7 mouse cellular contexts compared by ENCODE assay signal in the genomic region with DNA sequence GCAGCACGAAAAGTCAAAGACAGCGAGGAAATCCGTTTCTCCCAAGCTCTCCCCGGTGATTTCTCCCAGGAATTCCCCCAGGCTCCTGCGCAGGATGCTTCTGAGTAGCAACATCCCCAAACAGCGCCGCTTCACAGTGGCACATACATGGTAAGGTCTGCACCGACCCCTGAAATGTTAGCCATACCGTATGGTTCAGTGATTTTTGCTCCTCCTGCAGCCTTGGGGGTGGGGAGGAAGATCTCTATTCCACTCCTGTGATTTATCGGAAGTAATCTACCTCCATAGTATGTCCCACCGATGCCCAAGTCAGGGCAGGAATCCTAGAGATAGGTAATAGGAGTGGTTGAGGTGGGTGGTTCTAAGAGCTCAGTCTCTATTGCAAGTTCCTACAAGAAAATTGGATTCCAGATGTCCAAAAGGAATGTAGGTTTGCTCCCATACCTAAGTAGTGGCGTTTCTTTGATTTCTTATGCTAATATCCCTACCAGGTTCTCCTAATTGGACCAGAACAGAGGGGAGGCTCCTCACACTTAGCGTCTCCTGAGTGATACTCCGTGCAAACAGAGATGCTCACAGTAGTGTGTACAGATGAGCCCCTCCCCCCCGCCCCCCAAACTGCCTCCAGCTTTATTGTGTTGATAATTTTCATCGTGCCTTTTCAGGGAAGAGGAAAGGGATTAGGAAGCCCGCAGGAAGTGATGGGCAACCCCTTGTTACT.
DNase-seq lines count a peak whose midpoint lies in the region; ATAC-seq and TF ChIP-seq lines count a peak whose summit lies in the region.

No protein-coding gene starts in this region.

- no peak for TF ChIP-seq CTCF in lung, postnatal 0 days (IDR thresholded peaks at IDR 0.05)

- peak overlapping the region; percentile 75 for H3K4me2 ChIP-seq in lung, postnatal 0 days (replicated peaks; ENCODE audit: low read depth, low read length)
- peak overlapping the region; percentile 65 for H3K4me2 ChIP-seq in embryonic facial prominence, embryonic 14.5 days (ENCODE audit: low read depth, low read length)
- peak overlapping the region; percentile 68 for H3K4me2 ChIP-seq in intestine, embryonic 16.5 days (ENCODE audit: low read depth, low read length)

- peak; percentile 30 for DNase-seq in lung, postnatal 0 days (ENCODE audit: low spot score)
- DNase-seq in lung, postnatal 25 days (ENCODE audit: low spot score): no peak
- peak; percentile 54 for DNase-seq in embryonic facial prominence, embryonic 14.5 days (ENCODE audit: low spot score)
- DNase-seq in neural tube, embryonic 10.5 days (ENCODE audit: extremely low spot score, low spot score): peak; percentile 27
- DNase-seq in thymus, postnatal 25 days: no peak

- peak overlapping the region; percentile 76 for H3K27ac ChIP-seq in lung, postnatal 0 days (ENCODE audit: low read length)
- peak overlapping the region; percentile 72 for H3K27ac ChIP-seq in embryonic facial prominence, embryonic 14.5 days (replicated peaks; ENCODE audit: low read depth, low read length)
- H3K27ac ChIP-seq in intestine, embryonic 16.5 days (ENCODE audit: low read length): peak overlapping the region; percentile 94

- 2% methylated on average over 17 of the region's 17 CpGs for WGBS in lung, postnatal 0 days
- under 1% methylated on average over 17 of the region's 17 CpGs for WGBS in embryonic facial prominence, embryonic 14.5 days
- 2% methylated on average over 17 of the region's 17 CpGs for WGBS in intestine, embryonic 16.5 days

- H3K9ac ChIP-seq in lung, postnatal 0 days (replicated peaks; ENCODE audit: low read depth): peak overlapping the region; percentile 53
- peak overlapping the region; percentile 62 for H3K9ac ChIP-seq in embryonic facial prominence, embryonic 14.5 days (ENCODE audit: low read depth, low read length)
- H3K9ac ChIP-seq in intestine, embryonic 16.5 days (ENCODE audit: low read depth, low read length): peak overlapping the region; percentile 76

- no peaks in the 10 kb centered on the region for H3K4me1 ChIP-seq in lung, postnatal 0 days (ENCODE audit: insufficient read depth, low read depth, low read length)
- 0 out of 2 replicates have a peak, but pooled peaks cover 3% of the 10 kb centered on the region for H3K4me1 ChIP-seq in embryonic facial prominence, embryonic 14.5 days (ENCODE audit: control insufficient read depth, insufficient read depth, low read length)
- H3K4me1 ChIP-seq in intestine, embryonic 16.5 days (ENCODE audit: control insufficient read depth, insufficient read depth, low read length): 0 out of 2 replicates have a peak, but pooled peaks cover 3% of the 10 kb centered on the region

- no peak for TF ChIP-seq EP300 in lung, postnatal 0 days (IDR thresholded peaks at IDR 0.05)

- H3K27me3 ChIP-seq in lung, postnatal 0 days (replicated peaks; ENCODE audit: insufficient read depth, low read length): no peaks in the 10 kb centered on the region
- no peaks in the 10 kb centered on the region for H3K27me3 ChIP-seq in embryonic facial prominence, embryonic 14.5 days (replicated peaks; ENCODE audit: control insufficient read depth, insufficient read depth, low read length)
- no peaks in the 10 kb centered on the region for H3K27me3 ChIP-seq in intestine, embryonic 16.5 days (replicated peaks; ENCODE audit: control insufficient read depth, insufficient read depth, low read length)

- no peaks in the 10 kb centered on the region for H3K9me3 ChIP-seq in lung, postnatal 0 days (ENCODE audit: low read length)
- no peaks in the 10 kb centered on the region for H3K9me3 ChIP-seq in embryonic facial prominence, embryonic 14.5 days (ENCODE audit: control insufficient read depth, low read length)
- H3K9me3 ChIP-seq in intestine, embryonic 16.5 days (ENCODE audit: control insufficient read depth, low read length): no peaks in the 10 kb centered on the region

- H3K36me3 ChIP-seq in lung, postnatal 0 days (ENCODE audit: insufficient read depth, low read length): no peaks in the 10 kb centered on the region
- H3K36me3 ChIP-seq in embryonic facial prominence, embryonic 14.5 days (ENCODE audit: control insufficient read depth, insufficient read depth, low read length): no peaks in the 10 kb centered on the region
- no peaks in the 10 kb centered on the region for H3K36me3 ChIP-seq in intestine, embryonic 16.5 days (ENCODE audit: control insufficient read depth, insufficient read depth, low read length)

- peak; percentile 25; the same call in 1 of the 2 replicates for ATAC-seq in lung, postnatal 0 days
- peak; percentile 51 for ATAC-seq in embryonic facial prominence, embryonic 14.5 days (ENCODE audit: low read depth)
- peak; percentile 50 for ATAC-seq in intestine, embryonic 16.5 days
- no peak for ATAC-seq in granulocyte monocyte progenitor cell, adult 5-6 weeks (replicated peaks; ENCODE audit: poor library complexity, severe bottlenecking)

- peak overlapping the region; percentile 55 for H3K4me3 ChIP-seq in lung, postnatal 0 days (ENCODE audit: low read depth, low read length)
- peak overlapping the region; percentile 44 for H3K4me3 ChIP-seq in embryonic facial prominence, embryonic 14.5 days (ENCODE audit: low read depth, low read length)
- H3K4me3 ChIP-seq in intestine, embryonic 16.5 days (ENCODE audit: low read length): peak overlapping the region; percentile 62

Comparison
In these comparisons a context has a peak if more than half of its experiments do, and no peak if none do; other contexts are left out.
1. DNase-seq: peak in lung, postnatal 0 days (single experiment), embryonic facial prominence, embryonic 14.5 days (single experiment) and neural tube, embryonic 10.5 days (single experiment); none in lung, postnatal 25 days (single experiment) and thymus, postnatal 25 days (single experiment).
2. Peak in every context shown above with its lines, with median percentiles within 50 percentile points of each other: H3K27ac ChIP-seq, H3K4me2 ChIP-seq, H3K4me3 ChIP-seq and H3K9ac ChIP-seq.